Mouse (Mus musculus) embryonic facial prominence, embryonic 14.5 days (tissue): ENCODE measurements at regions not wholly inside any gene's neighbourhood (a gene's known extent, or its start where the extent isn't known, plus 50 kb on each side); places are given as distances from the start of the nearest gene placed in this dataset.
A peak's percentile ranks its signal among the peaks of the same experiment; 100 is the strongest.

Source experiments
- ATAC-seq: fragments of 200-750 bp; cut with Nextera tagmentation; 2 replicates; pipeline ENCODE4 v1.8.0; 2017; ENCODE audit warnings: low read depth, moderate number of reproducible peaks, moderate TSS enrichment
- DNase-seq: peaks from one replicate; pipeline ENCODE4 v3.0.0-alpha.2; 2015; ENCODE audit warnings: low spot score
- H3K27ac ChIP-seq: fragments of 300-500 bp; sonication (generic); replicated peaks from 2 replicates; pipeline ENCODE4 v1.5.1; 2014; ENCODE audit warnings: low read depth, mild to moderate bottlenecking, low read length, moderate library complexity
- H3K27me3 ChIP-seq: fragments of 300-500 bp; sonication (generic); replicated peaks from 2 replicates; pipeline ENCODE4 v1.6.1; 2014; ENCODE audit warnings: low read length; ENCODE audit not compliant: control insufficient read depth, insufficient read depth
- H3K36me3 ChIP-seq: fragments of 300-500 bp; sonication (generic); 2 replicates; pipeline ENCODE4 v1.6.1; 2014; ENCODE audit warnings: low read length, mixed read lengths; ENCODE audit not compliant: control insufficient read depth, insufficient read depth
- H3K4me1 ChIP-seq: fragments of 300-500 bp; sonication (generic); 2 replicates; pipeline ENCODE4 v1.6.1; 2014; ENCODE audit warnings: antibody characterized with exemption, low read length; ENCODE audit not compliant: control insufficient read depth, insufficient read depth
- H3K4me2 ChIP-seq: fragments of 300-500 bp; sonication (generic); 2 replicates; pipeline ENCODE4 v1.6.1; 2014; ENCODE audit warnings: low read depth, mild to moderate bottlenecking, low read length, moderate library complexity, mixed read lengths
- H3K4me3 ChIP-seq: fragments of 300-500 bp; sonication (generic); 2 replicates; pipeline ENCODE4 v1.5.1; 2014; ENCODE audit warnings: low read depth, mild to moderate bottlenecking, low read length
- H3K9ac ChIP-seq: fragments of 300-500 bp; sonication (generic); 2 replicates; pipeline ENCODE4 v1.6.1; 2014; ENCODE audit warnings: low read depth, mild to moderate bottlenecking, low read length, moderate library complexity, mixed read lengths
- H3K9me3 ChIP-seq: fragments of 300-500 bp; sonication (generic); 2 replicates; pipeline ENCODE4 v1.6.1; 2016; ENCODE audit warnings: low read length; ENCODE audit not compliant: control insufficient read depth
- WGBS: fragments of 180-500 bp; shearing (Covaris S2); extraction: QIAGEN DNeasy Blood & Tissue Kit; methylation state at CpG from one replicate; pipeline ENCODE4 v1.1.7; 2014; 5-methylcytosine and 5-hydroxymethylcytosine counted together

DNA sequence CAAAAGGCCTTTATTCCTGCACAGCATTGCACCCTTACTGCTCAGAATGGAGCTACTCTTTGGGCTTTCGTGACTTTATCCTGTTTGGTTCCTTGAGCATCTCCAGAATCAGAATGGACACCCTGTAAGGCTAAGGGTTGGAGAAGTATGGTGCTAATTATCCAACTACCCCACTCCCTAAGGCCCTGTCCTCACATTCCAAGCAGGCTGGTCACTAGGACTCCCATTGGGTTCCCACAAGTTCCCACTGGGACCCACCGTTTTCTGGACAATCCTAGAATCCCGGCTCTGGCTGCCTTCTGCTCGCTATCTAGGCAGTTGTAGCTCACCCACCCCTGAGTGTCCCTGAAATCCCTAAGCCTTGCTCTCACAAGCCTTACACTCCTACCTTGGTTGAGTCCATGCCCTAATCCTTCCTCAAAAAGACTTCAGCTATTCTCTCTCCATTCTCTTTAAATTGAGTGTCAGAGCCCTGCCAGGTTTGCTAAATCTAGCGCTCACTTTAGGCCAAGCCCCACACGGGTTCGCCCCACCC lies 146.1 kb downstream of the Efcab1 start:
- Histone ChIP-seq H3K4me3 (no peak overlapping the region), H3K36me3 (no peaks in the 10 kb centered on the region), H3K27ac (peak overlapping the region; percentile 82), H3K9me3 (no peaks in the 10 kb centered on the region), H3K9ac (no peak overlapping the region), H3K4me2 (peak overlapping the region; percentile 16), H3K27me3 (no peaks in the 10 kb centered on the region), H3K4me1 (peaks cover 52% of the 10 kb centered on the region)
- ATAC-seq (no peak), DNase-seq (no peak)
- 12% methylated on average over 7 of the region's 7 CpGs for WGBS

DNA sequence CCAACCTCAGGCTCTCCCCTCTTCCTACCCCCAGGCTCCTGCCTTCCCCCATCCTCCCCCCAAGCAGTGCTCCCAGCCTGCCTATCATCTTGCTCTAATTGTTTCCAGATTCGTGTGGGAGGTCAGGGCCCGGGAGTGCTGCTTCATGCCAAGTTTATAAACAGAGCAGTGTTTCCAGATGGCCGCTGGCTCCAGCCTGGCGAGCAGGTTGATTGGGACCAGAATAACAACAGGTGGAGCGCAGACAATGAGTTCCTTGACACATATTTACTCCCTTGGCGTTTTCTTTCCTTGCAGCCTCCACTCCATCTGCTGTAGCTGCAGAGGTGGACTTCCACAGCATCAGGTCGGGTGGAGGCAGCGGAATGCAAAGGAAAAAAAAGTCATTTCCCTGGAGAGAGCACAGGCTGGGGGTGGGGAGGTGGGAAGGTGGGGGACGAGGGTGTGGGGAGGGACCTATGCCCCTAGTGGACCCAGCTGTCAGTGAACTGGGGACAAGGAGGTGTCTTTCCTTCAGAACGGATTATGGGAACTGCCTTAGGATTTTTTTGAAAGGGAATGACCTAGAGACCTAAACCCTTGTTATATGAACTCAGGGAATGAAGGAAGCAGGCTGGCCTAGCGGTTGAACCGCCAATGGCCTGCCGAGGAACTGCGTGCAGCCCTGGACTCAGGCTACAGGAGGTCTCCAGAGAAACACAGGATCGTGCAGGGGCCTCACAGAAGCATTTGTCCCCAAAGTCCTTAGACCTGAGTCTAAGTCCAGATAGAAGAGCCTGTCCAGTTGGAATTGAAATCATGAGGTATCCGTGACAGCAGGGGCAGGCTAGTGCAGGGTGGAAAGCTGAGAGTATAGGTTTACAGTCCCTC lies 146.8 kb downstream of the Efcab1 start:
- Histone ChIP-seq H3K36me3 (no peaks in the 10 kb centered on the region), H3K4me3 (no peak overlapping the region), H3K9ac (no peak overlapping the region), H3K27ac (peak overlapping the region; percentile 82), H3K4me2 (peak overlapping the region; percentile 16), H3K9me3 (no peaks in the 10 kb centered on the region), H3K4me1 (peaks cover 52% of the 10 kb centered on the region), H3K27me3 (no peaks in the 10 kb centered on the region)
- 3% methylated on average over 16 of the region's 16 CpGs for WGBS
- peak; percentile 93 for ATAC-seq
- peak; percentile 97 for DNase-seq

- Histone ChIP-seq H3K27me3 (no peaks in the 10 kb centered on the region), H3K4me2 (peak overlapping the region; percentile 16; the same call in 1 of the 2 replicates), H3K27ac (peak overlapping the region; percentile 82), H3K36me3 (no peaks in the 10 kb centered on the region), H3K4me3 (no peak overlapping the region), H3K9me3 (no peaks in the 10 kb centered on the region), H3K4me1 (peaks cover 52% of the 10 kb centered on the region), H3K9ac (no peak overlapping the region)
- WGBS, result 6% methylated on average over 4 of the region's 4 CpGs
- DNase-seq, result peak; percentile 79
- peak; percentile 31; the same call in 1 of the 2 replicates for ATAC-seq
Observed at GRCm38 (mm10) chr16:15053840-15054239, 147.4 kb downstream of the Efcab1 start.

GRCm38 (mm10) chr16:15054306-15055001 lies 148.0 kb downstream of the Efcab1 start:
- no peak overlapping the region for H3K4me3 ChIP-seq
- H3K27me3 ChIP-seq, result no peaks in the 10 kb centered on the region
- no peak overlapping the region for H3K9ac ChIP-seq
- WGBS, result 13% methylated on average over 5 of the region's 5 CpGs
- H3K27ac ChIP-seq, result peak overlapping the region; percentile 50
- DNase-seq (peak; percentile 68), ATAC-seq (no peak)
- H3K4me1 ChIP-seq, result peaks cover 52% of the 10 kb centered on the region
- H3K36me3 ChIP-seq, result no peaks in the 10 kb centered on the region
- H3K9me3 ChIP-seq, result no peaks in the 10 kb centered on the region
- no peak overlapping the region for H3K4me2 ChIP-seq

GRCm38 (mm10) chr16:15055697-15056096 lies 149.3 kb downstream of the Efcab1 start:
- peak; percentile 55 for DNase-seq
- no peaks in the 10 kb centered on the region for H3K27me3 ChIP-seq
- WGBS, result 63% methylated on average over 5 of the region's 5 CpGs

DNA sequence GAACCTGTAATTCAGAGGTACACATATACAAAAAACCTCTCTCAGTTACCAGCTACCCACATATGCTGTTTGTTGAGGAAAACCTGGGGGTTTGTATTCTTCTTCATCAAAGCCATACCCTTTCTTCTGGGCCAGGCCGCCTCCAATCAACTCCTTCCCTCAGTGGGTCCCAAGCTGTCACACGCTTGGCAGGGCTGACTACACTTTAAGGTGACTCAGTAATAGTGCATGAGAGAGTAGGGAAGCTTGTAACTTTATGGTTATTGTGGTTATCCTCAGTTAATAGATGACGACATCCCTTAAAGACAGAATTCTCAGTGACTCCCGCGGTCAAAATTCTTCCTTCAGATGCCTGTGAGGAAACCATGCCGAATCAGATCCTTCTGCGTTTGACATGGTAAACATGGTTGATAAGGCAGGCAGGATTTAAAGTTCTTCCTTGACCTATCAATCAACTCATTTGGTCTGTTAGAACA lies 164.1 kb downstream of the Efcab1 start:
- Histone ChIP-seq H3K36me3 (no peaks in the 10 kb centered on the region), H3K4me1 (no peaks in the 10 kb centered on the region; the same call in 1 of the 2 replicates), H3K9me3 (no peaks in the 10 kb centered on the region), H3K9ac (no peak overlapping the region), H3K27ac (no peak overlapping the region), H3K4me2 (no peak overlapping the region), H3K4me3 (no peak overlapping the region), H3K27me3 (no peaks in the 10 kb centered on the region)
- DNase-seq, result peak; percentile 33
- WGBS, result 74% methylated on average over 7 of the region's 7 CpGs
- no peak for ATAC-seq

More at GRCm38 (mm10) chr16:15055697-15056096, 149.3 kb downstream of the Efcab1 start:
- H3K9me3 ChIP-seq, result no peaks in the 10 kb centered on the region
- H3K4me2 ChIP-seq, result no peak overlapping the region
- H3K4me1 ChIP-seq, result peaks cover 52% of the 10 kb centered on the region
- no peak overlapping the region for H3K9ac ChIP-seq
- peak overlapping the region; percentile 11; the same call in 1 of the 2 replicates for H3K27ac ChIP-seq
- H3K4me3 ChIP-seq, result no peak overlapping the region
- H3K36me3 ChIP-seq, result no peaks in the 10 kb centered on the region
- ATAC-seq, result no peak

GRCm38 (mm10) chr16:15074407-15074806 lies 168.0 kb downstream of the Efcab1 start:
- H3K36me3 ChIP-seq, result no peaks in the 10 kb centered on the region
- H3K4me2 ChIP-seq, result no peak overlapping the region
- DNase-seq, result peak; percentile 50
- no peak overlapping the region for H3K9ac ChIP-seq
- H3K4me1 ChIP-seq, result no peaks in the 10 kb centered on the region; the same call in 1 of the 2 replicates
- H3K9me3 ChIP-seq, result 0 out of 2 replicates have a peak, but pooled peaks cover 8% of the 10 kb centered on the region
- no peak overlapping the region for H3K4me3 ChIP-seq
- no peak overlapping the region for H3K27ac ChIP-seq
- no peak for ATAC-seq
- H3K27me3 ChIP-seq, result no peaks in the 10 kb centered on the region

- H3K27ac ChIP-seq, result peak overlapping the region; percentile 96
- H3K9ac ChIP-seq, result no peak overlapping the region
- peak overlapping the region; percentile 75 for H3K4me2 ChIP-seq
- peaks cover 11% of the 10 kb centered on the region for H3K4me1 ChIP-seq
- H3K27me3 ChIP-seq, result no peaks in the 10 kb centered on the region
- DNase-seq (no peak), ATAC-seq (no peak)
- H3K36me3 ChIP-seq, result no peaks in the 10 kb centered on the region
- 43% methylated on average over 3 of the region's 3 CpGs for WGBS
- 0 out of 2 replicates have a peak, but pooled peaks cover under 1% of the 10 kb centered on the region for H3K9me3 ChIP-seq
- H3K4me3 ChIP-seq, result no peak overlapping the region
Observed at GRCm38 (mm10) chr16:15083692-15084091, 177.3 kb downstream of the Efcab1 start.
